Mouse (Mus musculus) Patski (cell line): ENCODE measurements at regions not wholly inside any gene's neighbourhood (a gene's known extent, or its start where the extent isn't known, plus 50 kb on each side); places are given as distances from the start of the nearest gene placed in this dataset.

Source experiments
- ATAC-seq: fragments of 100-300 bp; one replicate; pipeline ENCODE4 v1.8.0; 2021
- CTCF ChIA-PET: fragments of 350-600 bp; sonication (Branson Sonifier 250); formaldehyde crosslinking; loops from one replicate; lab custom pipeline; 2022; ENCODE audit warnings: inconsistent platforms; lab: Charles Lee
- POLR2A ChIA-PET: fragments of 350-600 bp; sonication (Branson Sonifier 250); formaldehyde crosslinking; loops from one replicate; lab custom pipeline; 2022; ENCODE audit warnings: antibody characterized with exemption, inconsistent platforms; lab: Charles Lee
- DNase-seq: peaks from one replicate; pipeline ENCODE4 v3.0.0-alpha.2; 2011; ENCODE audit warnings: low read depth, low spot score
- H3K27me3 ChIP-seq: fragments of 371-371 bp; one replicate; pipeline ENCODE4 v1.5.1; 2021
- CTCF ChIP-seq: fragments of 100-300 bp; IDR thresholded peaks from one replicate; pipeline ENCODE4 v1.5.1; 2021
- in situ Hi-C: fragments of 300-500 bp; cut with MboI; formaldehyde crosslinking; loops from 3 replicates; pipeline ENCODE4 v1.11.1; 2018; ENCODE audit warnings: low pct_unique_long_range_greater_than_20kb, mixed read lengths

DNA sequence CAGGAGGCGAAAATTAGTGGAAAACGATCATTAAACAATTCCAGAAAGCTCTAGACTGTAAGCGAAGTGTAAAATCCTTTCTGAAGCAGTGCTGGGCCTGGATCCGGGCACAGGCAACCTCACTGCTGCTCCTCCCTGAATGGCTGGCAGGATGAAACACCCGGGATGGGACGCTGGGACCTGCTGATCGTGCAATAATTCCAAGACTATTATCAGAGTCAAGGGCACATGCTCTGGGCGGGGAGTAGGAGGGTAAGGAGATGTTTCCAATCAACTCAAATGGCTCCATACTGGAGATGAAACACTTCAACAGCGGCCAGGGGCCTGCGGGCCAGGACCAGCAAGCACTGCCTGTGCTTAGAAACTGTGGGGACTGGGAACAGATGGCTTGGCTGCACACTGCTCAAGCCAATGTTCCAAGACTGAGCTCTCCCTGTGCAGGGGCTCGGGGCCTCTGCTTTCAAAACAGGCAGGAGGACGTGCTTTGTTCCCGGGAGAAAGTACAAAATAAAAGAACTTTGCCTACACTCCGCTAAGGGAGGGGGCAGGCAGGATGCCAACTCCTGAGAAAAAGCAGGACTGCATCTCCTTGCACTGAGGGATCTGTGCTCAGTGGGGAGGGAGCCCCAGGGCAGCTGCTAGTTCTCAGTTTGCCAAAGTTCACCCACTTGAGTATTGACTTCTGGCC lies 63.3 kb upstream of the Ssr3 start:
- CTCF ChIA-PET = no interaction called here
- POLR2A ChIA-PET = no interaction called here
- no peak for ATAC-seq
- peaks cover 6% of the 10 kb centered on the region for H3K27me3 ChIP-seq
- in situ Hi-C loops = no loop called here
- no peak for DNase-seq
- no peak for TF ChIP-seq CTCF

DNA sequence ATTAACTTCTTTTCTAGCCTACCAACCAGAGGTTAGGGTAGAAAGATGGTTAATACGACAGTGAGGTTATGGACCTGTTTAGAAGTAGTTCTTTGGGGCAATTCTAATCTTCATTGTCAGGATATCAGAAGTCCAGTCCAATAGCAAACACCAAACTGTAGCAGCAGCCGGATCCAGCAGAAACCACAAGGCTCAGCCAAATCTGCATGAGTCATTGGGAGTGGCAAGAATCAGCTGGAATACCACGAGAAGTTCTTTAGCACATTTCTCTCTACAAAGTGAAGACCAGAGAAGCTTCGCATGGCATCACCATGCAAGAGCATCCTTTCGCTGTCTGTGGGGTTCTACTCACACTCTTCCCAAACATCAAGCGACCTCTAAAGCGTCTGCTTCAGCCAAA lies 61.9 kb upstream of the Ssr3 start:
- ChIA-PET CTCF (interaction anchor here (1.5 to 1.6 kb wide), 2 partner anchors 8 to 28 kb away, joined by 4 read pairs; no protein-coding TSS in a partner anchor), POLR2A (no interaction called here)
- in situ Hi-C loops = no loop called here
- no peak for TF ChIP-seq CTCF
- H3K27me3 ChIP-seq = no peaks in the 10 kb centered on the region
- DNase-seq (no peak), ATAC-seq (no peak)

GRCm38 (mm10) chr3:65449176-65449575 lies 56.8 kb upstream of the Ssr3 start:
- CTCF ChIA-PET = interaction anchor here (0.9 to 1.2 kb wide), 6 partner anchors 13 to 131 kb away, joined by 3 to 6 read pairs (median 3); no protein-coding TSS in a partner anchor
- no peaks in the 10 kb centered on the region for H3K27me3 ChIP-seq
- in situ Hi-C loops = no loop called here
- no peak for TF ChIP-seq CTCF
- DNase-seq (no peak), ATAC-seq (no peak)
- POLR2A ChIA-PET = interaction anchor here (0.6 kb wide), 1 partner anchor 176 kb away, joined by 3 read pairs; no protein-coding TSS in a partner anchor

DNA sequence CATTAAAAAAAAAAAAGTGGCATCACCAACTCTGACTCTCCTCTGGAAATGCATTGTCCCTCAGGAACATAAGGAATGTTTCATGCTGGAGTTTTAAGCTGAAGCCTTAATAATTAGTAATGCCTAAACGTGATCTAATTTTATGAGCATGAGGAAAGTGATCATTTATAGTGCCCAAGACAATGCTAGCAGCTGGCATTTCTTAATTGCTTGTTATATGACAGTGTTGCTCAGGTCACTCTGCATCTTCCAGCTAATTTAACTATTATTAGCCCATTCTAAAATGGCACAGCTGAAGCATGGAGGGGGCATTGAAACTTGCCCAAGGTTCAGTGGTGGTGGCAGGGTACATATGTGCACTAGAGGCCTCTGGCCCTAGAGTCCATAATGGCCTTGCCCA lies 51.3 kb upstream of the Ssr3 start:
- H3K27me3 ChIP-seq = no peaks in the 10 kb centered on the region
- CTCF ChIA-PET = no interaction called here
- TF ChIP-seq CTCF = no peak
- in situ Hi-C loops = no loop called here
- ATAC-seq (no peak), DNase-seq (no peak)
- POLR2A ChIA-PET = no interaction called here

- no peak for TF ChIP-seq CTCF
- DNase-seq = no peak
- in situ Hi-C loops = no loop called here
- ChIA-PET CTCF (interaction anchor here (2.2 kb wide), 1 partner anchor 12 kb away, joined by 8 read pairs; no protein-coding TSS in a partner anchor), POLR2A (no interaction called here)
- H3K27me3 ChIP-seq = no peaks in the 10 kb centered on the region
- ATAC-seq = no peak
Observed at GRCm38 (mm10) chr3:65442946-65443345, 50.5 kb upstream of the Ssr3 start.

DNA sequence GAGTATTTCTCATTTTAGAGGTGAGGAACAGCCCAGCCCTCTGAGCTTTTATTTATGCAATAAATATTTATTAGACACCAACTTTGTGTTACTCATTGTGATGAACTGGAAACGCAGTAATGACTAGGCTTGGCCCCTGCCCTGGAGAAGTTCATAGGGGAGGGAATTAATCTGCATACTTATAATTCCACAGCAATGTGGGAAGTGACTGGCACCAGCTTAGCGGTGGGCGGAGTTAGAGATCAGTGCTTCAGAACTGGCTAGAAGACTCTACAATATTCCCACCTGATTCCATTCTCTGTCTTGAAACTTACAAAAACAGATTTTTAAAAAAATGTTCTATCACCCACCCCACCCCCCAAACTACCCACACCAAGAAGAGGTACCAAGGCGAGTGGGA lies 49.8 kb upstream of the Ssr3 start:
- DNase-seq (no peak), ATAC-seq (peak; percentile 65)
- H3K27me3 ChIP-seq = no peaks in the 10 kb centered on the region
- ChIA-PET POLR2A (no interaction called here), CTCF (interaction anchor here (0.6 to 2.2 kb wide), 4 partner anchors 11 to 28 kb away, joined by 3 to 8 read pairs (median 4); no protein-coding TSS in a partner anchor)
- no peak for TF ChIP-seq CTCF
- in situ Hi-C loops = no loop called here
